Mouse (Mus musculus) lung, embryonic 15.5 days (tissue): ENCODE measurements at regions not wholly inside any gene's neighbourhood (a gene's known extent, or its start where the extent isn't known, plus 50 kb on each side); places are given as distances from the start of the nearest gene placed in this dataset.

Source experiments
- ATAC-seq: fragments of 200-750 bp; cut with Nextera tagmentation; 2 replicates; pipeline ENCODE4 v1.8.0; 2017; ENCODE audit warnings: moderate number of reproducible peaks, borderline replicate concordance; ENCODE audit not compliant: low FRiP score, low TSS enrichment; ENCODE audit errors: extremely low read depth
- H3K27ac ChIP-seq: fragments of 300-500 bp; sonication (generic); 2 replicates; pipeline ENCODE4 v1.5.1; 2015; ENCODE audit warnings: moderate library complexity, mild to moderate bottlenecking, inconsistent platforms
- H3K27me3 ChIP-seq: fragments of 300-500 bp; sonication (generic); 2 replicates; pipeline ENCODE4 v1.6.1; 2015; ENCODE audit warnings: inconsistent platforms
- H3K36me3 ChIP-seq: fragments of 300-500 bp; sonication (generic); 2 replicates; pipeline ENCODE4 v1.6.1; 2015; ENCODE audit warnings: inconsistent platforms
- H3K4me1 ChIP-seq: fragments of 300-500 bp; sonication (generic); 2 replicates; pipeline ENCODE4 v1.6.1; 2015; ENCODE audit warnings: inconsistent platforms
- H3K4me2 ChIP-seq: fragments of 300-500 bp; sonication (generic); 2 replicates; pipeline ENCODE4 v1.6.1; 2015; ENCODE audit warnings: inconsistent platforms, mild to moderate bottlenecking, moderate library complexity
- H3K4me3 ChIP-seq: fragments of 300-500 bp; sonication (generic); 2 replicates; pipeline ENCODE4 v1.5.1; 2015; ENCODE audit warnings: mild to moderate bottlenecking, inconsistent platforms
- H3K9ac ChIP-seq: fragments of 300-500 bp; sonication (generic); 2 replicates; pipeline ENCODE4 v1.6.1; 2015; ENCODE audit warnings: inconsistent platforms
- H3K9me3 ChIP-seq: fragments of 300-500 bp; sonication (generic); 2 replicates; pipeline ENCODE4 v1.6.1; 2016; ENCODE audit warnings: inconsistent platforms
- WGBS: fragments of 180-500 bp; shearing (Covaris S2); methylation state at CpG from one replicate; pipeline ENCODE4 v1.1.7; 2015; 5-methylcytosine and 5-hydroxymethylcytosine counted together

GRCm38 (mm10) chr2:133383135-133383920, 168.6 kb upstream of the Bmp2 start:
- H3K9me3 ChIP-seq: no peaks in the 10 kb centered on the region
- H3K27ac ChIP-seq: no peak overlapping the region
- no peaks in the 10 kb centered on the region for H3K36me3 ChIP-seq
- no peak for ATAC-seq
- H3K27me3 ChIP-seq: no peaks in the 10 kb centered on the region
- no peaks in the 10 kb centered on the region for H3K4me1 ChIP-seq
- WGBS: 78% methylated on average over 3 of the region's 3 CpGs
- no peak overlapping the region for H3K4me3 ChIP-seq
- no peak overlapping the region for H3K4me2 ChIP-seq
- H3K9ac ChIP-seq: no peak overlapping the region

GRCm38 (mm10) chr2:133385297-133385696, 166.7 kb upstream of the Bmp2 start:
- Histone ChIP-seq H3K4me3 (no peak overlapping the region), H3K36me3 (no peaks in the 10 kb centered on the region), H3K27me3 (no peaks in the 10 kb centered on the region), H3K27ac (no peak overlapping the region), H3K4me1 (no peaks in the 10 kb centered on the region), H3K9ac (no peak overlapping the region), H3K4me2 (no peak overlapping the region), H3K9me3 (no peaks in the 10 kb centered on the region)
- WGBS: 69% methylated on average over 2 of the region's 2 CpGs
- no peak for ATAC-seq

GRCm38 (mm10) chr2:133387349-133387748, 164.6 kb upstream of the Bmp2 start:
- Histone ChIP-seq H3K27ac (no peak overlapping the region), H3K27me3 (no peaks in the 10 kb centered on the region), H3K36me3 (no peaks in the 10 kb centered on the region), H3K4me2 (no peak overlapping the region), H3K4me3 (no peak overlapping the region), H3K4me1 (no peaks in the 10 kb centered on the region), H3K9ac (no peak overlapping the region), H3K9me3 (no peaks in the 10 kb centered on the region)
- 84% methylated on average over 3 of the region's 3 CpGs for WGBS
- no peak for ATAC-seq

- no peak overlapping the region for H3K27ac ChIP-seq
- H3K4me2 ChIP-seq: no peak overlapping the region
- no peak for ATAC-seq
- no peak overlapping the region for H3K4me3 ChIP-seq
- no peaks in the 10 kb centered on the region for H3K27me3 ChIP-seq
- no peaks in the 10 kb centered on the region for H3K4me1 ChIP-seq
- H3K36me3 ChIP-seq: no peaks in the 10 kb centered on the region
- WGBS: 72% methylated on average over 9 of the region's 9 CpGs
- H3K9me3 ChIP-seq: no peaks in the 10 kb centered on the region
- no peak overlapping the region for H3K9ac ChIP-seq
Measured at GRCm38 (mm10) chr2:133392298-133392697, 159.7 kb upstream of the Bmp2 start.

GRCm38 (mm10) chr2:133397566-133397965, 154.4 kb upstream of the Bmp2 start:
- Histone ChIP-seq H3K27ac (no peak overlapping the region), H3K36me3 (no peaks in the 10 kb centered on the region), H3K9ac (no peak overlapping the region), H3K4me3 (no peak overlapping the region), H3K4me2 (no peak overlapping the region), H3K27me3 (no peaks in the 10 kb centered on the region), H3K4me1 (no peaks in the 10 kb centered on the region), H3K9me3 (no peaks in the 10 kb centered on the region)
- no peak for ATAC-seq
- 9% methylated on average over 2 of the region's 2 CpGs for WGBS

GRCm38 (mm10) chr2:133399059-133399690, 152.8 kb upstream of the Bmp2 start:
- WGBS: 57% methylated on average over 5 of the region's 5 CpGs

GRCm38 (mm10) chr2:133400963-133401362, 151.0 kb upstream of the Bmp2 start:
- Histone ChIP-seq H3K27me3 (no peaks in the 10 kb centered on the region), H3K36me3 (no peaks in the 10 kb centered on the region), H3K9ac (no peak overlapping the region), H3K4me1 (no peaks in the 10 kb centered on the region), H3K4me3 (no peak overlapping the region), H3K4me2 (no peak overlapping the region), H3K27ac (no peak overlapping the region), H3K9me3 (no peaks in the 10 kb centered on the region)
- ATAC-seq: no peak
- WGBS: 59% methylated on average over 3 of the region's 3 CpGs

More at GRCm38 (mm10) chr2:133399059-133399690, 152.8 kb upstream of the Bmp2 start:
- no peak for ATAC-seq
- no peaks in the 10 kb centered on the region for H3K27me3 ChIP-seq
- no peaks in the 10 kb centered on the region for H3K4me1 ChIP-seq
- no peaks in the 10 kb centered on the region for H3K36me3 ChIP-seq
- H3K4me3 ChIP-seq: no peak overlapping the region
- H3K27ac ChIP-seq: no peak overlapping the region
- no peak overlapping the region for H3K4me2 ChIP-seq
- H3K9me3 ChIP-seq: no peaks in the 10 kb centered on the region
- no peak overlapping the region for H3K9ac ChIP-seq

- Histone ChIP-seq H3K4me2 (no peak overlapping the region), H3K4me3 (no peak overlapping the region), H3K4me1 (no peaks in the 10 kb centered on the region), H3K27ac (no peak overlapping the region), H3K36me3 (no peaks in the 10 kb centered on the region), H3K9ac (no peak overlapping the region), H3K27me3 (no peaks in the 10 kb centered on the region), H3K9me3 (no peaks in the 10 kb centered on the region)
- 57% methylated on average over 8 of the region's 8 CpGs for WGBS
- ATAC-seq: no peak
Measured at GRCm38 (mm10) chr2:133416990-133417581, 134.9 kb upstream of the Bmp2 start.

- no peak overlapping the region for H3K9ac ChIP-seq
- H3K9me3 ChIP-seq: no peaks in the 10 kb centered on the region
- no peaks in the 10 kb centered on the region for H3K36me3 ChIP-seq
- H3K27ac ChIP-seq: no peak overlapping the region
- 64% methylated on average over 6 of the region's 6 CpGs for WGBS
- H3K27me3 ChIP-seq: no peaks in the 10 kb centered on the region
- no peak overlapping the region for H3K4me2 ChIP-seq
- no peak overlapping the region for H3K4me3 ChIP-seq
- no peak for ATAC-seq
- H3K4me1 ChIP-seq: no peaks in the 10 kb centered on the region
Measured at GRCm38 (mm10) chr2:133419686-133420303, 132.2 kb upstream of the Bmp2 start.

- WGBS: 47% methylated on average over 5 of the region's 5 CpGs
- no peak overlapping the region for H3K9ac ChIP-seq
- no peaks in the 10 kb centered on the region for H3K4me1 ChIP-seq
- no peak overlapping the region for H3K4me2 ChIP-seq
- no peaks in the 10 kb centered on the region for H3K27me3 ChIP-seq
- no peak overlapping the region for H3K27ac ChIP-seq
- H3K9me3 ChIP-seq: no peaks in the 10 kb centered on the region
- H3K4me3 ChIP-seq: no peak overlapping the region
- no peak for ATAC-seq
- no peaks in the 10 kb centered on the region for H3K36me3 ChIP-seq
Measured at GRCm38 (mm10) chr2:133425538-133425937, 126.4 kb upstream of the Bmp2 start.

GRCm38 (mm10) chr2:133427039-133427438, 124.9 kb upstream of the Bmp2 start:
- Histone ChIP-seq H3K9me3 (no peaks in the 10 kb centered on the region), H3K27ac (no peak overlapping the region), H3K4me3 (no peak overlapping the region), H3K9ac (no peak overlapping the region), H3K36me3 (no peaks in the 10 kb centered on the region), H3K4me2 (no peak overlapping the region), H3K27me3 (no peaks in the 10 kb centered on the region), H3K4me1 (no peaks in the 10 kb centered on the region)
- ATAC-seq: no peak
- WGBS: 72% methylated on average over 1 of the region's 1 CpGs
